Mouse (Mus musculus) forelimb bud, embryonic 11.5 days (tissue): ENCODE data around the gene Mfsd4b5.
"Not testable (repeated sequence)": the region's sequence is repeated elsewhere in the genome, so short reads cannot be mapped to it uniquely, and the experiment has no call there.

Experiments used
- DNase-seq: peaks from one replicate; pipeline ENCODE4 v3.0.0-alpha.2; 2012; ENCODE audit warnings: low read depth, low spot score

The Mfsd4b5 gene

DNA sequence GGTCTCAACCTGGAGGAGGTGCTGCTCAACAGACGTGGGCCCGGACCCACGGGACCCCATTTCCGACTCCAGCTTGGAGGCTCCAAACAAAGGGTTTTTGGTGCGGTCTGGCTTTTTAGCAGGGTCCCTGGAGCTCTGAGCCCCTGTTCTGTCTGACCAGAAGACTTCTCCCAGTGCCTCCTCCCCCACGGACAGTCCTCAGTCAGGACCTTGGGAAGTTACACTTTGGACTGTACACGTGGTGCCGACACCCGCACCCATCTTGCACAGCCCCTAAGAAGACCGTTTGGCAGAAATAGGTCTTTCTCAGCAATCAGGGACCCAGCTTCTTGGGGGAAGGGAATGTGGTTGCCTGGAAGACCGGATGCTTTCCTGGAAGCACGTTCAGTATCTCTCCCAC, at the start of gene Mfsd4b5:
Mfsd4b5 (minus strand) TSS at position 181 of the 400 bp plus-strand sequence.
- no peak for DNase-seq

DNA sequence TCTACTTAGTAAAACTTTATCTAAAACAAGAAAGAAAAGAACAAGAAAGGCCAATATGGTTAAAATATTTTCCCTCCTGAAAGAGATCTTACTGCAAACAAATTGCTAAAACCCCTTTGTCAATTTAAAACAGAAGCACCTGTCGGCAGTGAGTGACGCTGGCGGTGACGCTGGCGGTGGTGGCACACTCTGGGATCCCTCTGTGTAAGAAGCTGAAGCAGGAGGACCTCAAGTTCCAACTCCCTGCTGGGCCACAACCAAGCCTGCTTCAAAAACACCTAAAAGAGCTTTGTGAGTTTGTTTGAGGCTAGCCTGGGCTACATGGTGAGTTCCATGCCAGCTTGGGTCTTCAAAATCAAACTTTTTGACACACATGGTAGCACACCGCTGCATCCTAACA, 48.5 kb upstream of the Mfsd4b5 start:
- DNase-seq, result no peak

GRCm38 (mm10) chr10:40032897-40033296, 46.5 kb upstream of the Mfsd4b5 start:
- no peak for DNase-seq

GRCm38 (mm10) chr10:40030716-40031115, 44.3 kb upstream of the Mfsd4b5 start:
- DNase-seq, result no peak

DNA sequence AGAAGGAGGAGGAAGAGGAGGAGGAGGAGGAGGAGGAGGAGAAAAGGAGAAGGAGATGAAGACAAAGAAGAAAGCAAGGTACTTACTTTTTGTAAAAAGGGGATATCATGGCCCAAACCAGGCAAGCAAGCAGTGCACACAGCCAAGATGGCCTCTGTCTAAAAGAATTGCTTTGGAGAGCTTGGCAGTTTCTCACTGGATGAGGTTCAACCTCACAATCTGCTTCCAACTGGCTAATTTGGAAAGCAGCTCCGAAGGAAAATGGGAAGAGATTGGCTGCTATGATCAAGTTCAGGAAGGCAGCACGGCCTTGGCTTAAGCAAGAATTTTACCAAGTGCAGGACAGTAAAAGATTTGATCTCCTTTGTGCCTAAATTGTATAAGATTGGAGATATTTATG, 43.2 kb upstream of the Mfsd4b5 start:
- DNase-seq, result no peak

DNA sequence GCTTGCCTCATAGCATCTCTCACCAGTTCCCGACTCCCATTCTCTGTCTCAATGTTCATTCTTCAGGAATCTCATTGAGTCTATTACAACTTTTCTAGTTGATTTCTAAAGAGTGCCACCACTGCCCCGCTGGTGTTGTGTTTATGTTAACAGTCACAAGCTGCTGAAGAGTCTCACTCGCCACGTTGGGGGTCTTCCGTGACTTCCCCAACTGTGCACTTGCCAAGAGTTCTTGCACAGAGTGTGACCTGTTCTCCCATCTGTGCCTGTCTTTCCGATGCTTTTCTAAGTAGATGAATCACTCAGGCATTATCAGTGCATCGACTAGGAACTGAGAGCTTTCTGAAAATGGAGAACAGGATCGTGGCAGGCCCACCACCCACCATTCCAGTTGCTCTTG, 41.6 kb upstream of the Mfsd4b5 start:
- DNase-seq, result no peak

DNA sequence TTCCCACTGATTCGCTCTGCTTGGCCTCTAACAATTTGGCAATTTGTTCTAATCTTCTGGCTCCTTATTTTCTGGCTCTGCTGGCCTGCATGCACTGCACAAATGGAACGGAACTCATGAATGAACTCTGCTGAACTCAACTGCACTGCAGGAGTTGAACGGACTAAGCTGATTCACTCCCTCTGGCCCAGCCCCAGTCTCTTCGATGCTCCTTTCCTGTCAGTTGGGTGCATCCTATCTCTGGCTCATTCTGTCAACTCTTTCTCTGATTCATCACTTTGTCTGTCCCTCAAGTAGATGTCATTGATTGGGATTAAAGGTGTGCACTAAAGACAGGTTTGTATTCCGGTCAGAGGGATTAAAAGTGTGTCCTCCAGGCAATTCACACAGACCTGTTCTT, 40.1 kb upstream of the Mfsd4b5 start:
- DNase-seq, result no peak

DNA sequence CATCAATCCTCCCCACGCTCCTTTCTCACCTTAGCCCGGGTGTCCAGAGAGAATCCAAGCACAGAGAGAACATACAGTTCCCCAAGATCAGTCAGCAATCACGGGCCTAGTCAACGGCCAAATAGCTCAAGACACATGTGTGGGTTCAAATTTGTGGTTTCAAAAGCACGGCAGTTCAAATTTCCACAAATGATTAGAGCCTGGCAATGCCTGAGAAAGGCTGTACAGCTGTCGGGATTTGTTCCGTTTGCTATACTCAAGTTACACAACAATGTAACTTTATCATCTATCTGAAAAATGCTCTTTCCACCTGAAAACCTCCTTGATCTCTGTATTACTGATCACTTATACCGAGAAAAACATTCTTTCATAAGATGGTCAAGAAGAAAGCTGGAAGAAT, 39.1 kb upstream of the Mfsd4b5 start:
- DNase-seq, result no peak

GRCm38 (mm10) chr10:40024554-40025428, 38.3 kb upstream of the Mfsd4b5 start, which contains the start of gene Mfsd4b1:
Gene Mfsd4b1, minus strand, starts transcription at chr10:40025268.
- peak; percentile 92 for DNase-seq

DNA sequence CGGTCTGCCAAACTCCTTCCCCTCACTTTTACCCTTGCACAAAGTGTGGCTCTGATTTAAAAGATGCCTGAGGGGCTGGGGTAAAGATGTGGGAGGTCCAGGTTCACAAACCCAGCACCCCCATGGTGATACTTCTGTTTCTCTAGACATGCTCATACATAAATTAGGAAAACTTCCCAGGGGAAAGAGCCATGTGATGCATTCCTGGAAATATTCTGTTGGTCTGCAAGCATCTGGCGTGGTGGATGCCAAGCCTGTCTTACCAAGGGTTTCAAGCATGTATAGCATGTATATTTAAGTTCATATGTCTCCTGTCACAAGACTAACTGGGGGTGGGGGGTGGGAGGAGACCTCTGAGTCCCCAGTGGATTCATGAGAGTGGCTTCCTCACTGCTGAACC, 34.0 kb upstream of the Mfsd4b5 start:
- DNase-seq, result no peak

DNA sequence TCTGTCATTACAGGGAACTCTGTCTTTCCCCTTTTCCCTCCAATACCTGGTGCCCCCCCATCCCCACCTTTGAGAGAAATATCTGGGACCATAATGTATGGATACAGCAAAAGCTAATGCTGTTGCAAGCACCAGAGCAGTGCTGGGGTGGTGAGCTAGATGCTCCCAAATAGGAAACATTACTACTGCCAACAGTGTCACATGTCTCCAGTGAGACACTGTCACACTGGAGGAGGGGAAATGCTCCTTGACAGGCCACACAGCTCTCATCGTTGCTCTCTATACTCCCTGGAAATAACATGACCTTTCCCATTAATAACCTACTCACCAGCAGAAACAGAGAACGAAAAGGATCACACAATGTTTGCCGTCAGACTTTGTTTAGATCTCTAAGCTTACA, 33.0 kb upstream of the Mfsd4b5 start:
- no peak for DNase-seq

GRCm38 (mm10) chr10:40018261-40018860, 31.9 kb upstream of the Mfsd4b5 start:
- DNase-seq, result no peak

- DNase-seq, result no peak
These were observed 23.1 kb upstream of the Mfsd4b5 start for GRCm38 (mm10) chr10:40009591-40009990.

- not testable (repeated sequence) for DNase-seq
These were observed 22.4 kb upstream of the Mfsd4b5 start for GRCm38 (mm10) chr10:40008847-40009246.

DNA sequence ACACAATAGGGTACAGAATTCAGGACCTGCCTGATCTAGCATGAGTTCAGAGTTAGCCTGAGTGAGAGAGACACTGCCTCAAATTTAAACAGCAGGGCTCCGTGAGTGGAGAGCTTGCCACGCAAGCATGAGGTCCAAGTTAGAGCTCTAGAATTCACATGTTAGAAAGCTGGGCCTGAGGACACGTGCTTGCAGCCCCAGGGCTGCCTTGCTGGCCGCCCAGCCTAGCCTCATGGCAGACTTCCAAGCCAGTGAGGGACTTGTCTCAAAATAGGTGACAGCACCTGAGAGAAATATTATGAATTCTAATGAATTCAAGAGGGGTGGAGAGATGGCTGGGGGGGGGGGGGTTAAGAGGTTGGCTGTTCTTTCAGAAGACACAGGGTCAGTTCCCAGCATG, 21.5 kb upstream of the Mfsd4b5 start:
- DNase-seq, result no peak

- no peak for DNase-seq
These were observed 20.5 kb upstream of the Mfsd4b5 start for GRCm38 (mm10) chr10:40006963-40007362.

GRCm38 (mm10) chr10:40000746-40001145, 14.3 kb upstream of the Mfsd4b5 start:
- DNase-seq, result no peak

DNA sequence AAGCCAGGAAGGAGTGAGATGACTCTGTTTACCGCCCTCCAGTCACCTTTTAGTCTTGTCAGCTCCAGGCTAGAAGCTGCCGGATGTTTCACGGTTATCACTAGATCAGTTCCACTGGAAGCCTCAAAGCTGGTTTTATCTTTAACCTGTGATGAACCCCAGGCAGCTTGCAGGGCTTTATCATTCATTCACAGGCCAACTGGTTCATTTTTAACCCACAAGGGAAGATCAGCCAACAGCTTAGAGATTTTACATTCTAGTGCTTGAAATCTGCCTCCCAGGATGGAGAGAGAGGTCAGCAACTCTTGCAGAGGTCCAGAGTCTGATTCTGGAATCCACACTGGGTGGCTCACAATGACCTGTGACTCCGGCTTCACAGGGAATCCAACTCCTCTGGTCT, 4.7 kb upstream of the Mfsd4b5 start:
- no peak for DNase-seq

- DNase-seq, result peak; percentile 13
These were observed 3.8 kb downstream of the Mfsd4b5 start for GRCm38 (mm10) chr10:39982604-39983003.

DNA sequence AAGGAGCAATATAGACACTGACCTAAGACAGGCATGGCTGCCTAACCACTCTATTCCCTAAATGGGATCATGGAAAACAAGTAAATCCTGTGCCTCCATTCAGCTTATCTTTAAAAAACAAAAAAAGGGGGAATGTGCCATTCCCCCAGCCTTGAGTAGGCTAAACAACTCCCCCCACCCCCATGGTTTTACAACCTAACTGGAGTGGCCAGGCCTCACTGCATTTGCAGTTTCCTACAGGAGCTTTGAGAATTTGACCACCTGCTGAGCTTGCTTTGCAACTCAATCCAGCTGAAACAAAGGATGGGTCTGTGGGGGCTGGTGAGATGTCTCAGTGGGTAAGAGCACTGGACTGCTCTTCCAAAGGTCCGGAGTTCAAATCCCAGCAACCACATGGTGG, 8.2 kb downstream of the Mfsd4b5 start:
- no peak for DNase-seq

- DNase-seq, result no peak
These were observed 9.1 kb downstream of the Mfsd4b5 start for GRCm38 (mm10) chr10:39977346-39977745.

GRCm38 (mm10) chr10:39975771-39976170, 10.7 kb downstream of the Mfsd4b5 start:
- DNase-seq, result no peak

GRCm38 (mm10) chr10:39974982-39975381, 11.5 kb downstream of the Mfsd4b5 start:
- DNase-seq, result no peak
